Mouse (Mus musculus) intestine, postnatal 0 days (tissue): ENCODE measurements around the gene Prpf8. TPM values are rescaled to one million over a fixed set of nuclear protein-coding genes. Genes with fewer than 3 reads are reported as not detected.

ENCODE experiments used
- ATAC-seq: fragments of 200-750 bp; cut with Nextera tagmentation; 2 replicates; pipeline ENCODE4 v1.8.0; 2017; ENCODE audit warnings: mild to moderate bottlenecking, moderate TSS enrichment, moderate library complexity
- H3K27ac ChIP-seq: fragments of 300-500 bp; sonication (generic); 2 replicates; pipeline ENCODE4 v1.5.1; 2014; ENCODE audit warnings: mild to moderate bottlenecking, low read depth, low read length, moderate library complexity
- H3K27me3 ChIP-seq: fragments of 300-500 bp; sonication (generic); replicated peaks from 2 replicates; pipeline ENCODE4 v1.6.1; 2014; ENCODE audit warnings: low read length, mixed read lengths; ENCODE audit not compliant: control insufficient read depth, insufficient read depth
- H3K36me3 ChIP-seq: fragments of 300-500 bp; sonication (generic); 2 replicates; pipeline ENCODE4 v1.6.1; 2014; ENCODE audit warnings: mild to moderate bottlenecking, moderate library complexity; ENCODE audit not compliant: control insufficient read depth, insufficient read depth
- H3K4me1 ChIP-seq: fragments of 300-500 bp; sonication (generic); replicated peaks from 2 replicates; pipeline ENCODE4 v1.6.1; 2014; ENCODE audit warnings: antibody characterized with exemption, low read length, mixed read lengths; ENCODE audit not compliant: control insufficient read depth, insufficient read depth
- H3K4me2 ChIP-seq: fragments of 300-500 bp; sonication (generic); replicated peaks from 2 replicates; pipeline ENCODE4 v1.6.1; 2014; ENCODE audit warnings: low read depth, mild to moderate bottlenecking, moderate library complexity
- H3K4me3 ChIP-seq: fragments of 300-500 bp; sonication (generic); 2 replicates; pipeline ENCODE4 v1.5.1; 2014; ENCODE audit warnings: low read depth, low read length
- H3K9ac ChIP-seq: fragments of 300-500 bp; sonication (generic); 2 replicates; pipeline ENCODE4 v1.6.1; 2014; ENCODE audit warnings: mild to moderate bottlenecking, low read depth, low read length
- H3K9me3 ChIP-seq: fragments of 300-500 bp; sonication (generic); 2 replicates; pipeline ENCODE4 v1.6.1; 2016; ENCODE audit warnings: mixed run types; ENCODE audit not compliant: control insufficient read depth
- CTCF ChIP-seq: sonication (generic); IDR thresholded peaks from 2 replicates; pipeline ENCODE4 v1.5.1; 2016; ENCODE audit warnings: low read depth, mild to moderate bottlenecking, control low read depth, antibody characterized with exemption, moderate library complexity
- WGBS: fragments of 180-500 bp; shearing (Covaris S2); extraction: QIAGEN DNeasy Blood & Tissue Kit; methylation state at CpG from one replicate; pipeline ENCODE4 v1.1.7; 2014; 5-methylcytosine and 5-hydroxymethylcytosine counted together
- polyA plus RNA-seq: library from polyadenylated mRNA; unstranded; fragments of >200 nt; fragmentation: Nextera tagmentation; extraction: Ambion mirVana; gene quantifications from 2 replicates; pipeline ENCODE4 v1.2.1, GENCODE M21; 2015

Prpf8 gene
- polyA plus RNA-seq, 1 experiment from 2014 or later: 15.5 TPM

DNA sequence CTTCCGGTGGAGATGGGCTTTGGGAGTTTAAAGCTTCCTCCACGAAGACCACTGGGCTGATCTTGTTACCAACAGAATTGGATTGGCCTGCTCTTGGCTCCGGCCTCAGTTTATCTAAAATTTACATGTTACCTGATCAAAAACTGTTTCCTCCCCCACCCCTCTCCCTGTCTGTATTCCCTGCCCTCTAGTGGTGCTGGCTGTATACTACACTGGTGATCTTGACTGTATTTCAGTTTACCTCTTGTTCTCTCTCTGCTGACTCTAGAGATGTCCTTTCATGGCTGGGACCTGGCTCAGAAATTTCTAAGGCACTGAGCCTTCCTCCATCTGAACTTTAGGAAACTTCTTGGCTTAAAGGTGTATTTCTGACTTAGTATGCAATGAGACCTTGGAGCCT is 28.4 kb upstream of the Prpf8 start:
- peak; percentile 84 for TF ChIP-seq CTCF
- Histone ChIP-seq H3K36me3 (no peaks in the 10 kb centered on the region), H3K4me1 (0 out of 2 replicates have a peak, but pooled peaks cover 3% of the 10 kb centered on the region), H3K4me3 (no peak overlapping the region), H3K4me2 (no peak overlapping the region), H3K9ac (0 out of 2 replicates have a peak overlapping the region, but pooled peaks have one; percentile 11), H3K27ac (no peak overlapping the region), H3K9me3 (no peaks in the 10 kb centered on the region), H3K27me3 (no peaks in the 10 kb centered on the region)
- WGBS: 23% methylated on average over 3 of the region's 3 CpGs
- ATAC-seq: no peak

DNA sequence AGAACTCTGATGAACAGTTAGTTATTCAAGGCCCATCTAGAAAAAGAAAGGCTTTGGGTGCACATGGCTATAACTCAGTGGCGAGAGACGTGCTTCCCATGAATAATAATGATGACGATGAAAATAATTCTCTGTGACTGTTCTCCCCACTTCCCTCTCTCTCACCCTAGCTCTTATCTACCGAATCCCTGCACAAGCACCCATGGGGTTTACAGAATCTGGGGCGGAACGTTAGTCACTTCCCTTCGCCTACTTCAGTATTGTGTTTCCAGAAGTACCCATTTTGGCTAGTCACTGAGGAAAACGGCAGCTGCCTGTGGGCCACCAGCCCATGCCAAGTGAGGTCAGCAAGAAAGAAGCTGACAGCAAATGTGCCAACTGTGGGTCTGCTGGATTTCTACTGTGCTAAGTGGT is 28.0 kb upstream of the Prpf8 start:
- H3K4me3 ChIP-seq: no peak overlapping the region
- no peaks in the 10 kb centered on the region for H3K27me3 ChIP-seq
- H3K9ac ChIP-seq: no peak overlapping the region
- TF ChIP-seq CTCF: no peak
- no peak overlapping the region for H3K27ac ChIP-seq
- 80% methylated on average over 8 of the region's 8 CpGs for WGBS
- no peak overlapping the region for H3K4me2 ChIP-seq
- no peaks in the 10 kb centered on the region for H3K9me3 ChIP-seq
- ATAC-seq: no peak
- 0 out of 2 replicates have a peak, but pooled peaks cover 4% of the 10 kb centered on the region for H3K4me1 ChIP-seq
- H3K36me3 ChIP-seq: no peaks in the 10 kb centered on the region

DNA sequence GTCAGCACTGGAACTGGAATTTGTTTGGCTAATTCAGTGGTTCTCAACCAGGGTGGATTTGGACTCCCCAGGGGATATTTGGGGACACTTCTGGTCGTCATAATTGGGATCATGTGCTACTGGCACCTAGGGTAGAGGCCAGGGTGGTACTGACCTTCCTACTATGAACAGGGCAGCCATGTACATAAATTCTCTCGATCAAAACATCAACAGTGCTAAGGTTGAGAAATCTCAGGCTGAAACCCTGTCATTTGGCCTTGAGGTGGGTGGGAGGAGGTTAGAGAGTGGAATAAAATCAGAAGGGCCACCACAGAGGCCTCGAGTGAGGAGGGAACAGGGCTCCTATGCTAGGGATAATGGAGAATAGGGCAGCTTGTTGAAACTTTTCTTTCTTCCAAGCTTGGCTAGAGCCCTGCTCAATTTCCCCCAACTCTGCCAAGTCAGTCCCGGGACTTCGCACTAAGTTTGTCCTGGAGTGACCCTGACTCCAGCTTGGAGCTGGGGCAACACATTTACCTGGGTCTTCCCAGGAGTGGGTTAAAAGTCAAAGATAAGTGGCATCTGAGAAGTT is 27.4 kb upstream of the Prpf8 start:
- 67% methylated on average over 5 of the region's 5 CpGs for WGBS
- Histone ChIP-seq H3K9ac (no peak overlapping the region), H3K27ac (peak overlapping the region; percentile 94; the same call in 1 of the 2 replicates)

DNA sequence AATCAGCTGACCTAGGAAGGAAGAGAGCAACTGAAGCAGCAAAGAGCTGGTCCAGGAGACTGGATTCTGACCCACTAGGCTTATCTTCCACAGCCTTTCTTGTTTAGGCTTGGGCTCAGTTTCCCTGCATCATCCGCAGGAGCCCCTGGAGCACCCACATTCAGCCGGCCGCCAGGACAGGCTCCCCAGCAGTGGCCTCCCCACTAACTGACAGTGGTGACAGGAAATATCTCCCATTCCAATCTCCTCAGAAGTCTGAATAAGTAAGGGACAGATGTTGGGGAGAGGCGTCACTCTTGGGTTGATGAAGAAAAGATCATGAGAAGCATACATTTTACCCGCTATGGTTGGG is 26.9 kb upstream of the Prpf8 start:
- H3K4me1 ChIP-seq: 0 out of 2 replicates have a peak, but pooled peaks cover 9% of the 10 kb centered on the region
- H3K9me3 ChIP-seq: no peaks in the 10 kb centered on the region
- 0 out of 2 replicates have a peak, but pooled peaks cover 5% of the 10 kb centered on the region for H3K36me3 ChIP-seq
- no peak for TF ChIP-seq CTCF
- no peaks in the 10 kb centered on the region for H3K27me3 ChIP-seq
- peak overlapping the region; percentile 94 for H3K27ac ChIP-seq
- WGBS: 34% methylated on average over 5 of the region's 5 CpGs
- H3K4me2 ChIP-seq: peak overlapping the region; percentile 67
- H3K9ac ChIP-seq: no peak overlapping the region
- no peak overlapping the region for H3K4me3 ChIP-seq
- ATAC-seq: no peak

More for the DNA sequence above, 27.4 kb upstream of the Prpf8 start:
- H3K36me3 ChIP-seq: no peaks in the 10 kb centered on the region
- H3K4me2 ChIP-seq: no peak overlapping the region
- H3K4me1 ChIP-seq: 0 out of 2 replicates have a peak, but pooled peaks cover 6% of the 10 kb centered on the region
- no peak overlapping the region for H3K4me3 ChIP-seq
- ATAC-seq: no peak
- TF ChIP-seq CTCF: no peak
- H3K9me3 ChIP-seq: no peaks in the 10 kb centered on the region
- H3K27me3 ChIP-seq: no peaks in the 10 kb centered on the region

DNA sequence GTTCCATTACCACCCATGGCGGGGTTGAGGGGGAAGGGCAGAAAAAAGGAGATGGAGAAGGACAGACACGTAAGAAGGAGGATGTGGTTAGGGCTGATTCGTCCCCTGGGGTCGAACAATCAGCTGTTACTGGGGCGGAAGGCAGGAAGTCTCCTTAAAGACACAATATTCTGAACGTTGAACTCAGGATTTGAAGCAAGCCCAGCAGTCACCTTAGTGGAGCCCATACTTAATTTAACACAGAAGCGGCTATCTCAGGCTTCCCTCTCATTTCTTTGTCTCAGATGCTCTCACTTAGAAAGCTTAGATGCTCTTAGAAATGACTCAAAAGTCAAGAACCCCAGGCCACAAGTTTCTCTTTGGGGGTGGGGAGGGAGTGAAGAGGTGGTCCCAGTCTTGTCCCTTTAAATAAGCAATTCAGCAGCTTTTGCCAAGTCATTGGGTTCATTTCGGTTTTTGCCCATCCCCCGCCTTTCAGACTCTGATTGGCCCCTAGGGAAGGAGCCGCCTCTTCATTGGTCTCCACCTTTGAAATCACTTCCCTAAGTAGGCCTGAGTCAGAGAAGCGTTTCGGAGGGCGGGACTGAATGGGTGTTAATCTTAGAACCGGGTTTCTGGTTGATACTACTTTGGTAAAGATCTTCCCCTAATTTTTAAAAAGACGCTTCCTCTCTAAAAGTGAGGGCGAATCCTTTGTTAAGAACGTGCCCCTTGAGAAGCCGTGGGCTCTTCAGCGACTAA is 26.3 kb upstream of the Prpf8 start:
- Histone ChIP-seq H3K36me3 (peaks cover 10% of the 10 kb centered on the region; the same call in 1 of the 2 replicates), H3K9me3 (no peaks in the 10 kb centered on the region), H3K27ac (peak overlapping the region; percentile 94), H3K9ac (peak overlapping the region; percentile 35; the same call in 1 of the 2 replicates), H3K4me1 (0 out of 2 replicates have a peak, but pooled peaks cover 10% of the 10 kb centered on the region), H3K4me3 (peak overlapping the region; percentile 34), H3K4me2 (peak overlapping the region; percentile 67), H3K27me3 (no peaks in the 10 kb centered on the region)
- 6% methylated on average over 19 of the region's 19 CpGs for WGBS
- ATAC-seq: peak; percentile 32
- TF ChIP-seq CTCF: no peak
